Mouse (Mus musculus) thymus, adult 2 months (tissue): ENCODE measurements around the gene Mysm1. TPM values are rescaled to one million over a fixed set of nuclear protein-coding genes. Genes with fewer than 3 reads are reported as not detected.

ENCODE experiments used
- DNase-seq: peaks from one replicate; pipeline ENCODE4 v3.0.0; 2021
- H3K27ac ChIP-seq: fragments of 200-500 bp; 2 replicates; pipeline ENCODE4 v1.5.1; 2012; ENCODE audit warnings: low read length, control low read depth; ENCODE audit not compliant: control insufficient read depth, insufficient read depth
- H3K27me3 ChIP-seq: fragments of 200-500 bp; 2 replicates; pipeline ENCODE4 v1.6.1; 2012; ENCODE audit warnings: mild to moderate bottlenecking, low read length, moderate library complexity, mixed read lengths; ENCODE audit not compliant: control insufficient read depth, insufficient read depth
- H3K36me3 ChIP-seq: fragments of 200-500 bp; 2 replicates; pipeline ENCODE4 v1.6.1; 2012; ENCODE audit warnings: mild to moderate bottlenecking, low read length, moderate library complexity; ENCODE audit not compliant: control insufficient read depth, insufficient read depth
- H3K4me1 ChIP-seq: fragments of 200-500 bp; replicated peaks from 2 replicates; pipeline ENCODE4 v1.6.1; 2012; ENCODE audit warnings: low read length; ENCODE audit not compliant: control insufficient read depth, insufficient read depth
- H3K4me3 ChIP-seq: fragments of 200-500 bp; 2 replicates; pipeline ENCODE4 v1.5.1; 2012; ENCODE audit warnings: mild to moderate bottlenecking, low read length, control low read depth, moderate library complexity; ENCODE audit not compliant: control insufficient read depth, insufficient read depth
- CTCF ChIP-seq: fragments of 200-500 bp; IDR thresholded peaks from 2 replicates; pipeline ENCODE4 v1.5.1; 2012; ENCODE audit warnings: mild to moderate bottlenecking, control low read depth, low read length, moderate library complexity, borderline replicate concordance; ENCODE audit not compliant: control insufficient read depth, poor library complexity, insufficient read depth; ENCODE audit errors: extremely low read depth
- POLR2A ChIP-seq: fragments of 200-500 bp; IDR thresholded peaks from 2 replicates; pipeline ENCODE4 v1.6.1; 2012; ENCODE audit warnings: mild to moderate bottlenecking, low read length, control low read depth, moderate library complexity; ENCODE audit not compliant: control insufficient read depth, poor library complexity, insufficient read depth; ENCODE audit errors: extremely low read depth
- WGBS: fragments of 180-500 bp; shearing (Covaris S2); methylation state at CpG from one replicate; pipeline ENCODE4 v1.1.7; 2018; 5-methylcytosine and 5-hydroxymethylcytosine counted together
- polyA plus RNA-seq: library from polyadenylated mRNA; depleted of rRNA; stranded (reverse); fragments of >200 nt; gene quantifications from 2 replicates; pipeline ENCODE4 v1.2.3, GENCODE M21; 2012; rRNA removed

Mysm1 gene
- polyA plus RNA-seq, 1 experiment: 8.7 TPM

DNA sequence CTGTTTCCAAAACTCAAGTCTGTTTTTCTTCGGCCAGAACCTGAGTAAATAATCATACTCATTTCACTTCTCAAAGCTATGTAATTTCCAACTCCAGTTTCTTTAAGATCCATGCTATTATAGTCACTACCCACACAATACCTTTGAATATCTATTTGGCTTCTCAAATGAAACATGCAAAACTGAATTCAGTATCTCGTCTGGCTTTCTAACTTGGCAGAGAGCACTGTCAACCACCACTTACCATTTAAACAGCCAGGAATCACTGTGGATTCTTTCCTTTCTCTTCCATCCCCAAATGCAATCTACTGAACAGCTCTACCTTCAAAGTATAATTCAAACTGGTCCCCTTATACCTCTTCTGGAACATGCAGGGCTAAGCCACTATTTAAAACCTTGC lies 5.6 kb downstream of the Mysm1 start:
- H3K27me3 ChIP-seq: no peaks in the 10 kb centered on the region
- peaks cover 51% of the 10 kb centered on the region for H3K36me3 ChIP-seq
- H3K4me1 ChIP-seq: peaks cover 5% of the 10 kb centered on the region
- no peak overlapping the region for H3K4me3 ChIP-seq
- TF ChIP-seq CTCF: no peak
- no peak for TF ChIP-seq POLR2A
- DNase-seq: no peak
- WGBS: 100% methylated on average over 2 of the region's 2 CpGs
- no peak overlapping the region for H3K27ac ChIP-seq

DNA sequence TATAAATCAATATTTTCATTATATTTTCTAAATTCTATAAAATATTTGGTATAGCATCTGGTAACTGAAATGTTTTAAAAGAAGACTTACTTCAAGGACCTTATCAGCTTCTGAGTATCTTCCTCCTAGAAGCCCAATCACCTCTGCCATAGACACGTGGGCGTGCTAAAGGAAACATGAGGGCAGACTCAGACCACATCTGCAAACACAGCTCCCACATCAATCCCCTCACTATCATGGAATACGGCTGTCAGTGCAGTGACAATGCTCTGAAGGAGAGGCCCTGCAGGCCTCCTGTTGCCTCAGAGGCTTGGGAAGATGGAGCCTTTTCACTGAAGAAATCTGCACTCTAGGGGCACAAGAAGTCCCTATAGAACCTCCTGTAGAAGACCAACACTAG lies 26.1 kb downstream of the Mysm1 start:
- Histone ChIP-seq H3K27me3 (no peaks in the 10 kb centered on the region), H3K36me3 (peaks cover 60% of the 10 kb centered on the region), H3K4me1 (no peaks in the 10 kb centered on the region), H3K27ac (no peak overlapping the region), H3K4me3 (no peak overlapping the region)
- TF ChIP-seq CTCF: no peak
- TF ChIP-seq POLR2A: no peak
- WGBS: 13% methylated on average over 3 of the region's 3 CpGs
- DNase-seq: peak; percentile 7

DNA sequence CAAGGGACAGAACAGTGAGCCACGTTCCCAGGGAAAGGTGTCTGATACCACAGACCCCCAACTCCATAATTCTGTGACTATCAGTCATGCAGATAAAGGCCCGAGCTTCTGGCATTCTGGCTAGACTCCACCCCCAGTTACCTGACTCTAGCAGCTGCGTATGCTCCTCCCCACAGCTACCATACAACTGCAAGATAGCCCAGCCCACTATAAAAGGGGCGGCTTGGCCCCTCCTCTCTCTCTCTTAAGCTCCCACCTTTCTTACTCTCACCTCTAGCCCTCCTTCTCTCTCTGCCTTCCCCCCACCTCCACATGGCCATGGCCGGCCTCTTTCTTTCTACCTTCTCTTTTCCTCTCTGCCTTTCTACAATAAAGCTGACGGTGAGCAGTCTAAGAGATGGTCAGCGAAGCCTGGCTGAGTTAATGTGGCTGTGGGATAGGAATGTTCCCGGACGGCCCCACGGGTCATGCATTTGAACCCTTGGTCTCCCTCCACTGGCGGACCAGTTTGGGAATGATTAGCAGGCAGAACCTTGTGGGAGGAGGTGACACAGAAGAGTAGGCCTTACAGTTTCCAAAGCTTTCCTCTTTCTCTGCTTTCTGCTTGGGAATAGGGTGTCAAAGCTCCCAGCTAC lies 37.6 kb downstream of the Mysm1 start:
- Histone ChIP-seq H3K36me3 (peaks cover 16% of the 10 kb centered on the region), H3K27me3 (no peaks in the 10 kb centered on the region), H3K4me3 (no peak overlapping the region), H3K27ac (no peak overlapping the region), H3K4me1 (no peaks in the 10 kb centered on the region)
- 96% methylated on average over 11 of the region's 11 CpGs for WGBS
- TF ChIP-seq POLR2A (no peak), CTCF (no peak)
- no peak for DNase-seq

DNA sequence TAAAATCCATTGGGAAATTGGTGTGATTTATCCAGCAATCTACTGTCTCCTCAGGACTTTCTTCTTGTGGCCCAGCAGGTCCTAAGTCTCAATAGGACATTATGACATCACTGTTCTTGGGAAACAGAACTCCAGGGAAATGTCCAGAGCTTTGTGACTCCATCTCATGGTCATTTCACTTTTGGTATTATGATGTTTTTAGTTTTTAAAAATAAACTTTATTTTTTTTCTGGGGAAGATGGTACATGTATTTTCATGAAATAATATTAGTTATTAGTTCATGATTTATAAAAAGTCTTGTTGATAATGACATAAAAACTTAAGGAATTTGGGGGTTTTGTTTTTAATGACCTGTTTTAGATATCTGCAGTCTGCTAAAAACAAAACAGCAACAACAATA lies 50.2 kb downstream of the Mysm1 start, which contains the start of gene Eqtn:
Eqtn (minus strand) TSS at position 101 of the 400 bp plus-strand sequence.
- Histone ChIP-seq H3K27ac (no peak within 1 kb of the TSS), H3K4me1 (no peaks in the 10 kb centered on the region), H3K4me3 (no peak within 1 kb of the TSS), H3K36me3 (no peaks in the 10 kb centered on the region), H3K27me3 (no peaks in the 10 kb centered on the region)
- DNase-seq: no peak
- TF ChIP-seq CTCF (no peak), POLR2A (no peak)

DNA sequence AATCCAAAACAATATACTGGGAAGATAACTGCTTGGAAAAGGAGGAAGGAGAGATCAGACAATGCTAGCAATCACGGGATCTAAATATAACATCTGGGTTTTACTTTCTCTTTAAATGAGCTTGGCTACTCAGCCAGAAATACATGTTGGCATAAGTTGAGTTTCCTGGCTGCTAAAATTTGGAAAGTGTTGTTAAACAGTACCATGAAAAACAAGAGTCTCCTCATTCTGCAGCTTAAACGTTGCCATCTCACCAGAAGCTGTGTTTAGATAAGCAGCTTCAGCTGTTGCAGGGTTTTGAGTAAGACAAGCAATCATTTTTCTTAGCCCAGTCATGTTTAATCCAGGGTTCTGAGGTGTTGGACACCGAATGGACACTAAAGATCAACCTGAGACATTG lies 77.1 kb downstream of the Mysm1 start:
- H3K36me3 ChIP-seq: no peaks in the 10 kb centered on the region
- TF ChIP-seq CTCF (no peak), POLR2A (no peak)
- no peaks in the 10 kb centered on the region for H3K4me1 ChIP-seq
- 35% methylated on average over 3 of the region's 3 CpGs for WGBS
- no peaks in the 10 kb centered on the region for H3K27me3 ChIP-seq
- H3K27ac ChIP-seq: no peak overlapping the region
- no peak for DNase-seq
- no peak overlapping the region for H3K4me3 ChIP-seq

DNA sequence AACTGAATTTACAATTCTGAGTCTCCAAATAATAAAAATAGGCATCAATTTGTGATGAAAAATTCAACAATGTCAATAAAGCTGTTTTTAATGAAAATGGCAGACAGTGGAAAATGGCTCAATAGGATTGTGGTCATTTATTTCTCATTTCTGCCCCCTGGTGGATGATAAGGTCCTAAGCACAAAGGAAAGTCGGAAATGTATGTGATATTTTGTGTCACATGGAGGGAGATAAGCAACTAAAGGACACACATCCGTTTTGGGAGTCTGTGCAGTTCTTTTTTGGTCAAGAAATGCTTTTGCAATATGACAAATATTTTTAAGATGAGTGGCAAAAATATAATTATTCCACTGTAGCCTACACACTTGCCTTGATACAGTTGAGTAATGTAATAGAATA lies 78.2 kb downstream of the Mysm1 start:
- no peak for DNase-seq
- no peak for TF ChIP-seq POLR2A
- no peak for TF ChIP-seq CTCF
- H3K27me3 ChIP-seq: no peaks in the 10 kb centered on the region
- no peaks in the 10 kb centered on the region for H3K36me3 ChIP-seq
- 31% methylated on average over 2 of the region's 2 CpGs for WGBS
- H3K27ac ChIP-seq: no peak overlapping the region
- H3K4me3 ChIP-seq: no peak overlapping the region
- no peaks in the 10 kb centered on the region for H3K4me1 ChIP-seq

Other genes starting within 250 kb of the Mysm1 start
- 1.0 and 1.8 TPM in 2 replicates for gene Tek, start 239.8 kb downstream of the Mysm1 start, polyA plus RNA-seq
- 0.15 and 0.20 TPM in 2 replicates for gene Eqtn, start 50.3 kb downstream of the Mysm1 start, polyA plus RNA-seq
- gene Jun, start 73.1 kb upstream of the Mysm1 start, polyA plus RNA-seq: 17.3 and 18.7 TPM in 2 replicates